Mouse (Mus musculus): ENCODE data around the gene Soga1. TPM values are rescaled to one million over a fixed set of nuclear protein-coding genes. Genes with fewer than 3 reads are reported as not detected.
A peak's percentile ranks its signal among the peaks of the same experiment; 100 is the strongest.

The Soga1 gene
- total RNA-seq, 2 experiments from 2014 or later, result 2.7 to 3.9 TPM

DNA sequence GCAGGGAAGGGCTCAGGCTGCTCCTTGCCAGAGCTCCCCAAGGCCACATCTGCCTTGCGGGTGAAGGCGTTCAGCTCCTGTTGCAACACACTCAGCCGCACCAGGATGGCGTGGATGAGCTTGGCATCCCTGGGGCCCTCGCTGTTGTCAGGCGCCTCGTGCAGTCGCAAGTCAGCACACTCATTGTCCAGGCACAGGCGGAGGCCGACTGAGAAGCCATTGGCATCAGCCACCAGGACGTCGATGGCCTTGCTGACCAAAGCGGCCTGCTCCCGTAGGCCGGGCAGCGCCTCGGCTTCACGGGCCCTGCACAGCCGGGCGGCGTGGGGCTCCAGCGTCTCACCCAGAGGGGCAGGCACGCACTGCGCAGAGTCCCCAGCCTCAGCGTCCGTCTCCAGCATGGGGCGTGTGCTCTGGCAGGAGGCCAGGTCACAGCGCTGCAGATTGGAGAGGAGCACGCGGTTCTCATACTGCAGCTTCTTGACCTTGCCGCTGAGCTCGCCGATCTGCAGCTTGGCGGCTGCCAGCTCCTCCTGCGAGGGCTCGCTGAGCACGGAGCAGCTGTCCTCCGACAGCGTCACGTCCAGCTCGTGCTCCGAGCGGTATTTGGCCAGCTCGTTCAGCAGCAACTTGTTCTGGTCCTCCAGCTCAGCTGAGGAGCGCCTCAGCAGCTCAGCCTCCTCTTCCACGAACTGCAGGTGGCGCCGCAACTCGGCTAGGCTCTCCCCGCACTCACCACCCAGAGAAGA is 39.0 kb downstream of the Soga1 start:
- no peak for DNase-seq (ENCODE audit: low spot score)

DNA sequence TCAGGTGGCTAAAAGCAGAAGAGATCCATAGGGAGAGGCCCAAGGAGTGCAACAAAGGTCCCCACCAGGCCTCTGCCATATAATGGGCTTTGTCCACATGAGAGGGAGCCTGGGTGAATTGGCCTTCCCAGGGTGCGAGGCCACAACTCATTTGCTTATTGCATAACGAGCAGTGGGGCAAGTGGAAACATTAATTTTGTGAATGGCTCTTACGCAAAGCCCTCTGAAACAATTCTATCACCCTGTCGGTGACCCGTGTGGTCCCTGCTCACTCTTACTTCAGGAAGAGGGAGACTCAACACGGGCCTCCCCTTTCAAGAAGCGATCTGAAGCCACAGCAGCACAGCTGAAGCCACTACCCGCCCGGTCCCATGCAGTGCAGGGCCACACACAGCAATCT is 41.8 kb downstream of the Soga1 start:
- no peak for DNase-seq (ENCODE audit: low spot score)

DNA sequence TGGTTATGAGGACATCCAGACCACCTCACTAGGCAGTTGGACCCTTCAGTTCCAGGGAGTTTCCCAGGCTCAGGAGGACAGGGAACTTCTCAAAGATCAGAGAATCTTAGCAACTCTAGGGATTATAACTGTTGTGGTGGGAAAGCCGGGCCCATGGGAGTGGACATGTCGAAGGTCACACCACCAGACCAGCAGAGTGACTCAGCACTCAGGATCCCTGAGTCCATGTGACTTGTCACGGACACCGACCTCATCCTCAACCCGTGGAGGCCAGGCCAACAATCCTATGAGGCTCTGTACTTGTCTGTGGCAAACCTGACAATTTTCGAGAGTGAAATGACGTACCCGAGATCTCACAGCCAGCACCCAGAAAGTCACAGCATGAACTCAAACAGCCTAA is 42.7 kb downstream of the Soga1 start:
- DNase-seq (ENCODE audit: low spot score), result no peak

DNA sequence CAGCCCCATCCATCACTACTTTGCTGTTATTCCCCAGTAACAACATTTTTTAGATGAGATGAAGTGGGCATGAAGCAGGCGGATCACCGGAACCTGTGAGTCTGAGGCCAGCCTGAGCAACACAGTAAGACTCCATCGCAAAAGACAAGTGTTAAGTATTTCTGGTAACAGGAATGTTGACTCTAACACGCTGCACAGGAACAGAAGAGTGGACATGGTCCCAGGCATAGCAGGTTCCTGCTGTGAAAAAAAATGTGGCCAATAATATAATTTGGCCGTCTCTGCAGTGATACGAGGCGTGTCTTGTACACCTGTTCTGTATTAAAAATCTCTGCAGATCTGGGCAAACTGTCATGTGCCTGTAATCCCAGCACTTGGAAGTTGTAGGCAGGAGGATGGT is 43.7 kb downstream of the Soga1 start:
- no peak for DNase-seq (ENCODE audit: low spot score)

DNA sequence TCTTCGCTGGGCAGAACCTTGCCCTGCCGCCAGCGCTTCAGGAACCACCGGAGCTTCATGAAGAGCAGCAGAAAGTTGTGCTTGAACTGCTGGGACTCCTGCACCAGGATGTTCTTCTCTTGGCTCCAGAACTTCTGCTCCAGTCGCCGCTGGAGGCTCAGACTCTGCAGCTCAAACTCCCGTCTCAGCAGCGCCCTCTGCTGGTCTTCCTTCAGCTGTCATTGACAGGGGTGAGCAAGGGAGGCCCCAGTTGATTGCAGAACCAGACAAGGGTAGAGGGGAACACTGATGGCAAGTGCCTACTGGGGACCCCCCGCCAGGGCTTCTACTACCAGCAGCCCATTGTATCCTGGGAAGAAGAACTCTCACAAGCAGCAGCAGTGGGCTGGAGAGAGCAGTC is 48.2 kb downstream of the Soga1 start:
- DNase-seq (ENCODE audit: low spot score), result peak; percentile 85

DNA sequence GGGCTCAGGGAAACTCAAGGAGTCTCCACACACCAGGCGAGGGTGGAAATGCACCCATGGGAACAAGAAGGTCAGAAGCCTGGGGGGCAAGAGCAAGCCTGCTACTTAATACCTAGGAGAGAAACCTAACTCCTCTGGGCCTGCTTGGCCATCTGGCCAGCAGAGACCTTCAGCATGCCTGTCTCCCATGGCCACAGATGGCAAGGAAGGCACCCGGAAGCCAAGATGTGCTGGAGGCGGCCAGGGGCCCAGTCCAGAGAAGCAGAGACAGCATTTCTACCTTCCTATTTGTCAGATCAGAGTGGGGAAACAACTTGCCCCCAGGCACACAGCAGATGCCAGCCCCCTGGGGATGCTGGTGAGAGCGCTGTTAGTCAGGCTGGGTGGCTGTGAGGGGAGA is 50.8 kb downstream of the Soga1 start:
- DNase-seq (ENCODE audit: low spot score), result no peak

DNA sequence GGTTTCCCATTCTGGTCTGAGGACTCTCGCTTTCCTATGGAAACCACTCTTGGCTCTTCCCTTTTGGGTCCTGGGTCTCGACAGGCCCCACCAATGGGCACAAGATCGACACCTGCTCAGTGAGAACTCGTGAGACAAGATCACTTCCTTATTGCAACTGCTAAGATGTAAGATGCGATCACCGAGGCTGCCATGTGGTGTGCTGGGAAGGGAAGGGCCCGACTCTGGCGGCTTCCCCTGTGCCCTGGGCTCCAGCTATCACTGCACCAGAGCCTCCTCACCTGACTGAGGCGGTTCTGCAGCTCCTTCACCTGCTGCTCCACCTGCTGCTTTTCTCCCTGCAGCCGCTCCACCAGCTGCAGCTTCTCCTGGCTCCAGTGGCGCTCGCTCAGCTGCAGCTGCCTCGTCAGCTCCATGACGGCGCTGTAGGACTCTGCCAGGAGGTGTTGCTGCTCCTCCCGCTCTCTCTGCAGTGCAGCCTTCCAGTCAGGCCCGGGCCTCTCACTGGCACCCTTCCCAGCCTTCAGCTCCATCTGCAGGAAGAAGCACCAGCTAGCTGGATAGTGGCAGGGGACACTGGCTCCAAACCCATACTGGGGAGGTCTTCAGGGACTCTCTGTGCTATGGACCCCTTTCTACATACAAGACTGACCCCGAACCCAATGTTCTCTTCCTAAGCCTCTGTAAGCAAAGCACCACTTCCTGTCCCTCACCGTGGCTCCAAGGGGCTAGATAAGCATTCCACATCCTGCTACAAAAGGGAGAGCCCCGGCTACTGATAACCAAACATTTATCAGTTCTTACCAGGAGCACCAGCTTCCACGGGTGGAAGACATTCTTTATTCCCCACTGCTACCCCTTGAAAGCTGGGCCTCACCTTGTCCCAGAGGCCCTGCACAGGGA is 51.7 kb downstream of the Soga1 start:
- DNase-seq (ENCODE audit: low spot score), result no peak

DNA sequence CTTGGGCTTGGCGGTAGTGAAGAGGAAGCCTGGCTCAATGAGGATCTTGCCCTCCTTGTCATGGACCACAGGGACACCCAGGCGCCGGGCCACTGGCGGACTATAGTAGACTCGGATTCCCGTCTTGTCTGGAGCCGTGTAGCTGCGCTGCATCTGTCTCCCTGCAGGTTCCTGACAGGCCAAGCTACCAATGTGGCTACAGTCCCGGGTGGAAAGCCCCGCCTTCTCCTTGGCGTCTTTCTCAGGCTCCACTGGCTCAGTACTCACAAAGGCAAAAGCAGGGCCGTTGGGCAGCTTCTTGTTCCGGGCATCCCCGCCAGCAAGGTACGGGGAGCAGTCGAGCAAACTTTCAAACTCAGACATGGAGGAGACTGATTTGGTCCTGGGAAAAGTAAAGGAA is 57.9 kb downstream of the Soga1 start:
- no peak for DNase-seq (ENCODE audit: low spot score)

DNA sequence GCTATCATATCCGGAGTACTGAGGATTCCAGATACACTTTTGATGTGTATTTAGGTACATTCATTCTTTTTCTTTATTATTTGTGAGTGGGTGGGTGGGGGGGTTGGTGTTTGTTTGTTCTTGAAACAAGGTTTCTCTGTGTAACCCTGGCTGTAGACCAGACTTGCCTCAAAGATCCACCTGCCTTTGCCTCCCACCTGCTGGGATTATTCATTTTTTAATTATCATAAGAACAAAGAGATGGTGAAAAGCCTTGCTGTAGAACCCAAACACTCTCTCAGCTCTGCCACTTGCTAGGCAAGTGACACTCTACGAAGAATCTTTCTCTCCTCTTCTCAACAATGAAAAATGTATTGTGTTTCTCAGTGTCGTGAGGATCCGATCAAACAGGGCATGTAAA is 59.8 kb downstream of the Soga1 start:
- DNase-seq (ENCODE audit: low spot score), result no peak

DNA sequence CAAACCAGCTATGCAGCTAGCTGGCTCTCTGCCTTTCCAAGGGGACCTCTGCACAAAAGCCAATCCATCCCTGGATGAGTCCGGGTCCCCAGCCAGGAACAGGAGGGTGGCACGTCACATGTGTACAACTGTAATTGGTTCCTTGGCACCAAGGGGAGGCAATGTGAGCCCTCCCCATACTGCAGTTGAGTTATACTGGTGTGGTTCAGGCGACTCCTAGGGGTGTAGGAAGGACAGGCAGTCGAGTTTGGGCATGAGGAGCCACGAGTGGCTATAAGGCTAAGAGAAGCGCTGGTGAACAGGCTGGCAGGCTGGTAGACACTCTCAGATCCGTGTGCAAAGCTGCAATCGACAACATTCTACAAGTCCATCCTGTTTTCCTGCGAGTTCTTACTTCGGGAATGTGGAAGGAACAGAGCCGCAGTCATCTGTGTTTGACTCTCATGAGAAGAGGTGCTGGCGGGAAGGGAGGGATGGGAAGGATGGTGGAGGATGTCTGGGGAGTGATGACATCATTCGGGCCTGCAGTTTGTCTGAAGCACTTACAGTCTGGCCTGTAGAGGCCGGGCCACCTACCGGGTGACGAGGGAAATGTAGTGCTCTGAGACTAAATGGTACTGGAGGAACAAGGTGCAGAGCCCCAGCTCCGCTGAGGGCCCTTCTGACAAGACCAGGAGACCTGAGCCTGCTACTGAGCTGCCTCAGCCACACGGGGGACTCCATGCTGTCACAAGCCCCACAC is 62.4 kb downstream of the Soga1 start:
- no peak for DNase-seq (ENCODE audit: low spot score)

DNA sequence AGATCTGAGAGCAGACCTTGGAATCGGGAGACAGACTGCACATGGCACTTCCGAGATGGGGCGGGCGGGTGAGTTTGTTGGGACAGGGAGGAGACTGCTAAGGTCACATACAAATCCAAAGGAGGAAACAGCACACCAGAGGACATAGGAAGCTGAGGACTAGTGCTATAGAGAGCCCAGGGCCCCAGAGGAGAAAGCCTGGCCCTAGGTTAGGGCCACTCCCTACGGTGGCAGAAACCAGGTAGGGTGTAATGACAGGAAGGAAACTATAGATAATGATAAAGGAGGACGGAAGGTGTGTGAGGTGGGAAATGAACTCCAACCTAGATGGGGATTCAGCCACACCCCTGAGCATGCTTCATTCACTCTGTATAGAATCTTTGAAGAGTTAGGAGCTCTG is 66.7 kb downstream of the Soga1 start:
- DNase-seq (ENCODE audit: low spot score), result no peak

DNA sequence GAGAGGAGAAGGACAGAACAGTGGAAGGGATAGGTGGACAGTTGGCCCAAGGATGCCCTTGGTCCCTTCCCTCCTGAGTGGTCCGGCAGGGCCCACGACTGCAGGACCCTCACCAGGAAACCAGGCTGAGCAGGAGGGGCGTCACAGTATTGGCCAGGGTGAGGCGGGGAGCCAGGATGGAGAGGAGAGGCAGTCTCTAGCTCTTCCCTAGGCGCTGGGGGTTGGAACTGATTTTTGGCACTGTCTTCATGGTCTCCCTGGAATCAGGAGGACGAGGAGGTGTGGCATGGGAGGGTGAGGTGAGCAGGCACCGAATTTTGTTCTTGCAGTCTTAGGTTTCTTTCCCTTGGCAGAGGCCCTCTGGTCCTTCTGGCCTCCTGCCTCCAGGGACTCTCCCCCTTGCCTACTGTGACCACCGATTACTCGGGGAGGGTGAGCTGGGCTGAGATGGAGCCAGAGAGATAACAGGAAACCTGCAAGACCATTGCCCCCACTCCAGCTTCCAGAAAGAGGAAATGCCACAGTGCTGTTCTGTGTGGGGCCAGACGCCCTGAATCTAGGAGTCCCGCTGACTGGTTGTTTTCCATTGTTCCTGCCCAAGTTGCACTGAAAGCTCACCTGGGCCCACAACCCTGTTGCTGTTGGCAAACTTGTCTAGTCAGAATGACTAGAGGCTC is 68.3 kb downstream of the Soga1 start:
- DNase-seq (ENCODE audit: low spot score), result no peak

DNA sequence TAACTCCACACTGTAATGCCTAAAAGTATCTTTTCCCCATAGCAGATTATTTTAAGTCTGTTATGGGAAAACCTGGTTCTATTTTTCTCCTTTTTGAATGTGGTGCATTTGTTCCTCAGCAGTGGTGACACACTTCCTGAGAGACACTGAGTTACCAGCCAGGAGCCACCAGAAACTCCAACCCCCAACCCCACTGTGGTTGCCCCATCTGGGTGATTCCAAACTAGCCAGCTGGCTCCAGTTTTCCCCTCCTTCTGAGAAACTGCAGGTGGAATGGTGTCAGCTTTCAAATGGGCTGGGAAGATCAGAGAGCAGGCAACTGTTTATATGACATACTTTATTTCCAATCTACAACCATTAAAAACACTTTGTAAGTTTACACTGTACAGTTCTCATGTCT is 68.9 kb downstream of the Soga1 start:
- no peak for DNase-seq (ENCODE audit: low spot score)

DNA sequence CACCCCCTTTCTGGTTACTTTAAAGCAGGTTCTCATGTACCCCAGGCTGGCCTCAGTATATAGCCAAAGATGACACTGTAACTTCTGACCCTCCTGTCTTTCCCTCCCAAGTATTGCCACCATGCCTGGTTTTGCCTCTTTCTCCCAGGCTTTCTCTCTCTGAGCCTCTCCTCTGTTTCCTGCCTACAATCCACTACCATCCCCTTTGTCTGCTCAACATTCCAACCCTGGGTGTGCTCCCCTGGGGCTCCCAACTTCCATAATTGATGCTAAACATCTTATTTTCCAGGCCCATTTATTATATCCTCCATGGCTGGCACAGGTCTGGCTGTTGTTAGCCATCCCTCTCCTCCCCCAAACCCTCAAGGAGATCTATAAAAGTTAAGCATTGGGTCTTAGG is 70.5 kb downstream of the Soga1 start:
- DNase-seq (ENCODE audit: low spot score), result no peak

DNA sequence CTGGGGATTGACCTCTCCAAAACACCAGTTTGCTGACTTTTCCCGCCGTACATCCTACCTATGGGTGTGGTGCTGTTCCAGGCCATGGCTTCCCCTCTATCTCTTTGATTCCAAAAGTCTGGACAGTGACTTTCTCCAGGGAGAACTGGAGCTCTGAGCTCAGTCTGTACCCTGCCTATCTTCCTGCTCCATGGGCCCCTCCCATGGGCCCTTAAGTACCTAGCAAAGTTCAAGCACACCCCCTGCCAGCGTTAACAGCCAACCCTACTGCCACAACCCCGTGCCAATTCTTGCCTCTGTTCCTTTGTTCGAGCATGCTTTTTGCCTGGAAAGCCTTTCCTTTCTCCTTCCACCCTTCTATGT is 71.8 kb downstream of the Soga1 start:
- DNase-seq (ENCODE audit: low spot score), result no peak

DNA sequence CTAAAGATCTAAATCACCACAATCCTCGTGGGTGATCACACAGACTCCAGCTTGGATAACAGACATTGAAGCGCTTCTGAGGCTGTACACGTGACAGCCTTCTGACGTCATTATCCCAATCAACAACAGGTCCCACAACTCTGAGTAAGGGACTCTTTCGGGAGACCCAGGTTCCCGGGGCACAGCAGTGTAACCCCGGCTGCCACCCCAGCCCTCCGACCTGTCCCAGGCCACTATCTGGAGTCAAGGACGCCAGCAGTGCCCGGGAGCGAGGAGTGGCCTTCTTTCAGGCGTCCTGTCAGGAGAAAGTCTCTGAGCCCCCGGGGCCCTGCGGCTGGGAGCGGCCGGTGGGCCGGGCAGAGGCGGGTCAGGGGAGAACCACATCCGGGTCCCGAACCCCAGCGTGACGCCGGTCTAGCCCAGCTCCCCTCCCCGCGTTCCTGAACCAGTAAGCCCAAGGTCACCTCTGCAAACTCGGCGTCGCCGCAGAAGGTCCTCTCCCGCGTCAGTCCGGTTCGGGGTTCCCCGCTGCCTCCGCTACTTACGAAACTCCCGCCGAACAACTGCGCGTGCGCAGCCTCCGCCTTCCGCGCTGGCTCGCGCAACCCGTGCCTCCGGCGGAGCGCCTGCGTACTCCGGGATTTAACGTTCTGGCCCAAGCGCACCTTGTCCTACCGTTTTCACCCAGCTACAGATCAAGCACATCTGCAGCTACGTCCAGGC is 72.4 kb downstream of the Soga1 start, which contains the start of gene Dsn1:
Dsn1 (minus strand) TSS at position 644 of the 723 bp plus-strand sequence.
- DNase-seq (ENCODE audit: low spot score), result peak; percentile 87

DNA sequence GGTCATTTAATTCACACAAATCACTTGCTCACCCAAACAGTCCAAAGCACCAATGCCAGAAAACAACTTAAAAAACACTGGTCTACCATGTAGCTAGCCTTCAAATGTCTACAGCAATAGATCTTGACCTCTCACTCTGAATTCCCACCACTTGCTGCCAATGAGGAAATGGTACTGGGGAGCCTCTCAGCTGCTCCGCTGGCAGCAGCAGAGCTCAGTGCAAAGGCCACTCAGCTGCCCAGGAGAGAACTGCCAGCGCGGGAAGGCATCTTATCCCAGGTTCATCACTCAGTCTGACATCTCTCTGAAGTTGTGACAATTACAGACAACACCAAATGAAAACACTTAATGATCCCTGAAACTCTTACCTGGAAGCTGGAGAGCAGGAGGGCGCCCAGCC is 76.7 kb downstream of the Soga1 start:
- DNase-seq (ENCODE audit: low spot score), result no peak

DNA sequence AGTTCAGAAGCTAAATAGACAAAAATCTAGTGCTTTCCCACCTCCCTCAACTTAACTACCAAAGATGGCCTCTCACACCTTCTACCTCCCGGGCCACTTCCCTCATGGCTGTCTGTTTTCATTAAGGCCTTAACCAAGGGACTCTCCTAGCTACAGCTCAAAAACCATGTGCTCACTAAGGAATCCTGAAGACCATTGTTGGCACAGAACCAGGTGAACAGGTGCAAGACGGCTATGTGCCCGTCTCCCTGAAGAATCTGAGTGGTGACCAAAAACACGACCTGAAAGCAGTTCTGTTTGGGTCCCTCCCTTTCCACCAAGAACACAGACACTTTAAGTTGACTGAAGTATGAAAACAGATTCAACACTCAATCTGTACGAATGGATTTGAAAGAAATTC is 80.8 kb downstream of the Soga1 start:
- no peak for DNase-seq (ENCODE audit: low spot score)

DNA sequence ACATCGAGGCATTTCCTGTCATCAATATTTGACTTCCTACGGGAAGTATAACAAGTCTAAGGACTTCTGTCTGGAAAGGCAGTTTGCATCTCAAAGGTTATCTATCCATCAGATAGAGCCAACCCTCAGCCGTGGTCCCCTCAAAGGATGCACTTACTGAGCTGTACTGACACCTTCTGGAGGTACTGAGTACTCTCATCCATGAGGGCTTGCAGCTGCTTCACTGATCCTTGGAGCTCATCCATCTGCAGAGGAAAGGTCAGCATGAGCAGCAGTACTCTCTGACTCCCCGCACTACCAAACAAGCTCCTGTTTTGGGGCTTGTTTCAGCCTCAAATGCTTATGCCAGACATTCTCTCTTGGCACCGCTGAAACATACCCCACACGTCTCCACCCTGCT is 82.5 kb downstream of the Soga1 start:
- DNase-seq (ENCODE audit: low spot score), result peak; percentile 73

DNA sequence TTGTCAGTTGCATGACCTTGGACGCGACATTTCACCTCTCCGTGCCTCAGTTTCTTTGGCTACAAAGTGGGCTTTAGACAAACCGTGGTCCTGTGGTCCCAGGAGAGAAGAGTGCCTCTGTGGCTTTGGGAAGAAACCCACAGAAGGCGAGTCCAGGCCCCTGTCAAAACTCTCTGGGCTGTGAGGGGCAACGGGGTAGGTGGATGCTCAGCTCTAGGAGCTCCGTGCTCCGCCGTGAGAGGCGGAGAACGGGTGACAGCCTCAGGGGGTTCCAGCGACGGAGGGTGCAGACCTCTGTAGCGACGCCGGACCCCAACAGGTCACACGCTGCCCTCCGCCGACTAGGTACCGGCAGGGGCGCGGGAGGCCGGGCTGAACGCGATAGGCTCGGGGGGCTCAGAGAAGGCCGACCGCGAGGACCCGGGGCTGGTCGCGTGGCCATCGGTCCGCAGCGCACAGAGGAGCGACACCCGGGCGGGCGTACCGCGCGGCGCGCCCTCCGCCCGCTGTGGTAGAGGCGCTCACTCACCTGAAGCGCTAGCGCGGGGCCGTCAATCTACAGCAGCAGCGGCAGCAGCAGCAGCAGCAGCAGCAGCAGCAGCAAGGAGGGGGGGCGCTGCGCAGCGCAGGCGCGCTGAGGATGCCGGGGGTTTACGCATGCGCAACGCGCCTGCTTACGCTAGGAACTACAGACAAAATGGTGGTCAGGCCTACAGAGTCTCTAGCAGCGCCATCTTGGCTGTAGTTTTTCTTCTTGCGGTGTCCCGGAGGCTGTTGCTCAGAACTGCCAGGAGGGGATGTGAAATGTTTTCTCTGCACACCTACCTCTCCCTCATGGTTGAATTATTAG is 87.4 kb downstream of the Soga1 start, which contains the start of gene Ndrg3:
Ndrg3 (minus strand) TSS at position 587 of the 850 bp plus-strand sequence.
- DNase-seq (ENCODE audit: low spot score), result peak; percentile 95

All from gastrocnemius, adult 18-20 months (tissue).